Mouse (Mus musculus) left cerebral cortex, adult 2 months (tissue): ENCODE results near the gene Mfsd4b1. TPM values are rescaled to one million over a fixed set of nuclear protein-coding genes. Genes with fewer than 3 reads are reported as not detected.
A peak's percentile ranks its signal among the peaks of the same experiment; 100 is the strongest.

Experiments
- DNase-seq, 2 experiments: peaks; one replicate each; pipeline ENCODE4 v3.0.0; 2021 to 2022; ENCODE audit warnings: low spot score in 2 of 2, mixed read lengths in 1 of 2; ENCODE audit errors: extremely low spot score in 1 of 2
- H3K27ac ChIP-seq: fragments of 200-600 bp; 2 replicates; pipeline ENCODE4 v1.8.1; 2022
- H3K4me3 ChIP-seq: fragments of 200-600 bp; 2 replicates; pipeline ENCODE4 v1.8.1; 2022
- CTCF ChIP-seq: fragments of 200-600 bp; IDR thresholded peaks from 2 replicates; pipeline ENCODE4 v1.8.1; 2022; ENCODE audit warnings: antibody characterized with exemption, mild to moderate bottlenecking, moderate library complexity
- intact Hi-C: fragments of 180-260 bp; cut with DNase I; formaldehyde crosslinking; loops from one replicate; pipeline ENCODE4 v1.15.1; 2025
- total RNA-seq, 2 experiments: library from RNA; stranded (reverse); gene quantifications; 2 replicates each; pipeline ENCODE4 v1.2.3; 2021

The Mfsd4b1 gene
- total RNA-seq, 2 experiments from 2014 or later: 1.4 to 1.7 TPM

DNA sequence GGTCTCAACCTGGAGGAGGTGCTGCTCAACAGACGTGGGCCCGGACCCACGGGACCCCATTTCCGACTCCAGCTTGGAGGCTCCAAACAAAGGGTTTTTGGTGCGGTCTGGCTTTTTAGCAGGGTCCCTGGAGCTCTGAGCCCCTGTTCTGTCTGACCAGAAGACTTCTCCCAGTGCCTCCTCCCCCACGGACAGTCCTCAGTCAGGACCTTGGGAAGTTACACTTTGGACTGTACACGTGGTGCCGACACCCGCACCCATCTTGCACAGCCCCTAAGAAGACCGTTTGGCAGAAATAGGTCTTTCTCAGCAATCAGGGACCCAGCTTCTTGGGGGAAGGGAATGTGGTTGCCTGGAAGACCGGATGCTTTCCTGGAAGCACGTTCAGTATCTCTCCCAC, 38.6 kb downstream of the Mfsd4b1 start, which contains the start of gene Mfsd4b5:
TSS of gene Mfsd4b5 (minus strand) at position 181 of the 400 bp plus-strand sequence.
- intact Hi-C loops: no loop called here
- H3K4me3 ChIP-seq: no peak within 1 kb of the TSS
- TF ChIP-seq CTCF: no peak
- no peak within 1 kb of the TSS for H3K27ac ChIP-seq
- no peak for DNase-seq

DNA sequence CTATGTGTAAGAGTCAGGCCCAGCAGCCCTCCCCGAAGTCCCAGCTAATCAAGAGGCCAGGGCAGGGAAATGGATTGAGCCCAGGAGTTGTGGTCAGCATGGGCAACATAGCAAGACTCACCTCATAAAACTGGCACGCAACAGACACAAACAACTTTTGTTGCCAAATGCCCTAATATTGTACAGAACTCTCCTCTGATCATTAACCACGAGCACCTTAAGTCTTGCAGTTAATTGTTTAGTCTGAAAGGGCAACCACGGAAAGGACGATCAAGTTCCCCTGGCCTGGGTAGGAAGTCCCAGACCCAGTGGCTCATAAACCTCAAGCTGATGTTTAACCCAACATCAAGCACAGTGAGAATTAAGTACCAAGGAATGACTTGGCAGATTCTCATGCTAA, 42.5 kb downstream of the Mfsd4b1 start:
- intact Hi-C loops: no loop called here
- no peak for DNase-seq
- TF ChIP-seq CTCF: no peak
- Histone ChIP-seq H3K4me3 (no peak overlapping the region), H3K27ac (no peak overlapping the region)

DNA sequence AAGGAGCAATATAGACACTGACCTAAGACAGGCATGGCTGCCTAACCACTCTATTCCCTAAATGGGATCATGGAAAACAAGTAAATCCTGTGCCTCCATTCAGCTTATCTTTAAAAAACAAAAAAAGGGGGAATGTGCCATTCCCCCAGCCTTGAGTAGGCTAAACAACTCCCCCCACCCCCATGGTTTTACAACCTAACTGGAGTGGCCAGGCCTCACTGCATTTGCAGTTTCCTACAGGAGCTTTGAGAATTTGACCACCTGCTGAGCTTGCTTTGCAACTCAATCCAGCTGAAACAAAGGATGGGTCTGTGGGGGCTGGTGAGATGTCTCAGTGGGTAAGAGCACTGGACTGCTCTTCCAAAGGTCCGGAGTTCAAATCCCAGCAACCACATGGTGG, 46.8 kb downstream of the Mfsd4b1 start:
- intact Hi-C loops: no loop called here
- H3K4me3 ChIP-seq: no peak overlapping the region
- TF ChIP-seq CTCF: no peak

GRCm38 (mm10) chr10:39977346-39977745, 47.7 kb downstream of the Mfsd4b1 start:
- intact Hi-C loops: no loop called here
- no peak for DNase-seq
- TF ChIP-seq CTCF: no peak
- Histone ChIP-seq H3K27ac (no peak overlapping the region), H3K4me3 (no peak overlapping the region)

More for the DNA sequence above, 46.8 kb downstream of the Mfsd4b1 start:
- no peak for DNase-seq
- no peak overlapping the region for H3K27ac ChIP-seq

GRCm38 (mm10) chr10:39975771-39976170, 49.3 kb downstream of the Mfsd4b1 start:
- DNase-seq: no peak
- Histone ChIP-seq H3K4me3 (no peak overlapping the region), H3K27ac (no peak overlapping the region)
- intact Hi-C loops: no loop called here
- no peak for TF ChIP-seq CTCF

- Histone ChIP-seq H3K27ac (no peak overlapping the region), H3K4me3 (no peak overlapping the region)
- peak in 1 of 2 experiments; percentile 15 for DNase-seq
- no peak for TF ChIP-seq CTCF
- intact Hi-C loops: no loop called here
Observed at GRCm38 (mm10) chr10:39974982-39975381, 50.1 kb downstream of the Mfsd4b1 start.

- TF ChIP-seq CTCF: no peak
- H3K27ac ChIP-seq: no peak overlapping the region
- no peak for DNase-seq
- intact Hi-C loops: no loop called here
- H3K4me3 ChIP-seq: no peak overlapping the region
Observed at GRCm38 (mm10) chr10:39967512-39967911, 57.6 kb downstream of the Mfsd4b1 start.

DNA sequence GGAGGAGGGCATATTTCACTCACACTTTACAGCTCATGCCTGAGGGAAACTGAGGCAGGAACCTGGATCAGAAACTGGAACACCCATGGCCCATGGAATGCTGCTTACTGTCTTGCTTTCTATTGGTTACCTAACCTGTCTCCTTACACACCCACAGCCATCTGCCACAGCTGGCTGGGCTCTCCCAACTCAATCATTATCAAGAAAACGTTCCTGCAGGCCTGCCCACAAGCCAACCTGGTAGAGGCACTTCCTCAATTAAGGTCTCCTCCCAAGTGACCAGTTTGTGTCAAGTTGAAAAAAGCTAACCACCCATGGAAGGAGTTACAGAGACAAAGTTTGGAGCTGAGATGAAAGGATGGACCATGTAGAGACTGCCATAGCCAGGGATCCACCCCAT, 63.2 kb downstream of the Mfsd4b1 start:
- no peak overlapping the region for H3K27ac ChIP-seq
- no peak for TF ChIP-seq CTCF
- intact Hi-C loops: no loop called here

GRCm38 (mm10) chr10:39960441-39960822, 64.6 kb downstream of the Mfsd4b1 start:
- Histone ChIP-seq H3K4me3 (no peak overlapping the region), H3K27ac (no peak overlapping the region)
- intact Hi-C loops: no loop called here
- TF ChIP-seq CTCF: no peak
- DNase-seq: no peak

More for the DNA sequence above, 63.2 kb downstream of the Mfsd4b1 start:
- DNase-seq: no peak
- no peak overlapping the region for H3K4me3 ChIP-seq

GRCm38 (mm10) chr10:39959761-39960440, 65.2 kb downstream of the Mfsd4b1 start, which contains the start of gene Mfsd4b3:
Gene Mfsd4b3 (minus strand): TSS chr10:39960153.
- Histone ChIP-seq H3K4me3 (peak within 1 kb of the TSS; percentile 66), H3K27ac (peak within 1 kb of the TSS; percentile 58)
- peak; percentile 77 for TF ChIP-seq CTCF
- intact Hi-C loops: loop anchor here (1.0 to 5.0 kb wide), 2 partner anchors 67 to 252 kb away; partner anchors contain the start of gene Mfsd4b1
- peak; percentile 79 to 86 for DNase-seq

DNA sequence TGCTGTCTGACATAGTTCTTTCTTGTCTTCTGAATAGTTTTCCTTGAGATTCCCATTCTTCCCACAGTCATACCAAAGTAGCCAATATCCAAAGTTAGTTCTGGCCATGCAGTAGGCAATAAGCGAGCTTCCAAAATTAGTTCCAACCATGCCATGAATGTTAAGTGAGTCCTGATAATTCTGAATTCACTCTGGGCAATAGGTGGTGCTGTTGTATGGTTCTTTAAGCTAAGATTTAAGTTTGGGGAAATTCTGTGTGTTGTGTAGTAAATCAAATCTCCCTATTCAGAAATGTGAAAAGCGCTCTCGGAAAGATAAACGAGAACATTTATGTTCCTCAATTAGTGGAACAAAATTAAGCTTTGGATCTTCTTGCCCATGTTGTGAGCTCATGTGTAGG, 66.8 kb downstream of the Mfsd4b1 start:
- Histone ChIP-seq H3K27ac (no peak overlapping the region), H3K4me3 (no peak overlapping the region)
- TF ChIP-seq CTCF: peak; percentile 63
- DNase-seq: no peak
- intact Hi-C loops: loop anchor here (1.0 to 5.0 kb wide), 2 partner anchors 69 to 289 kb away; partner anchors contain the start of genes Mfsd4b1 and Rpf2

DNA sequence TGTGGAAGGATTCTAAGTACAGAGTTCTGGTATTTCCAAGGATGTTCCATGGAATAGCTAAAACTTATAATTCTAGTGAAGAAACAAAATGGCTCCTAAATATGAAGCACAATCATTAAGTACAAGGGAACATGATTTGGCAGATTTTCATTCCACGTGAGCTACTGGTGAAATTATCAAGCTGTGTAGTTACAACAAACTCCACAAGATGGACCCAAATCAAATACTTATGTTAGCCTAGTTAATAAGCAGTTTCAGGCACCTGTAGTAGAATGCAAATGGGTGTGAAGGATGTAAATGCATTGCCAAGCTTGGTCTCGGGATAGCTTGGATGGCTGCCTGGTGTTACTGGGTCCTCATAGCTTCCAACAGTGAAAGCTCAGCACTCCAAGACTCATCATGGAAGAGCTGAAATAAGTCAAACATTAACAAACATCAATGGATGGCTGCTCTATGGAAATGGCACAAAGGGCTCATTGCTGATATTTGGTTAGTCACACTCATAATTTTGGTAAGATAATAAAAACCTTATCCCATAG, 68.7 kb downstream of the Mfsd4b1 start:
- DNase-seq: no peak
- no peak; the same call in 1 of the 2 replicates for TF ChIP-seq CTCF
- H3K27ac ChIP-seq: no peak overlapping the region
- H3K4me3 ChIP-seq: no peak overlapping the region
- intact Hi-C loops: loop anchor here (5.0 kb wide), 1 partner anchor 71 kb away; the partner anchor contains the start of gene Mfsd4b1
